Mouse (Mus musculus) megakaryocyte, embryonic 14.5 days (primary cell): Measurements from ENCODE around the gene Cdk16.

Experiments used
- FLI1 ChIP-seq: IDR thresholded peaks from 2 replicates; pipeline ENCODE4 v1.6.1; 2012; ENCODE audit warnings: low read length, inconsistent platforms, mixed read lengths
- GATA1 ChIP-seq: IDR thresholded peaks from 3 replicates; pipeline ENCODE4 v1.6.1; 2012; ENCODE audit warnings: mixed read lengths, low read length, inconsistent platforms, borderline replicate concordance

DNA sequence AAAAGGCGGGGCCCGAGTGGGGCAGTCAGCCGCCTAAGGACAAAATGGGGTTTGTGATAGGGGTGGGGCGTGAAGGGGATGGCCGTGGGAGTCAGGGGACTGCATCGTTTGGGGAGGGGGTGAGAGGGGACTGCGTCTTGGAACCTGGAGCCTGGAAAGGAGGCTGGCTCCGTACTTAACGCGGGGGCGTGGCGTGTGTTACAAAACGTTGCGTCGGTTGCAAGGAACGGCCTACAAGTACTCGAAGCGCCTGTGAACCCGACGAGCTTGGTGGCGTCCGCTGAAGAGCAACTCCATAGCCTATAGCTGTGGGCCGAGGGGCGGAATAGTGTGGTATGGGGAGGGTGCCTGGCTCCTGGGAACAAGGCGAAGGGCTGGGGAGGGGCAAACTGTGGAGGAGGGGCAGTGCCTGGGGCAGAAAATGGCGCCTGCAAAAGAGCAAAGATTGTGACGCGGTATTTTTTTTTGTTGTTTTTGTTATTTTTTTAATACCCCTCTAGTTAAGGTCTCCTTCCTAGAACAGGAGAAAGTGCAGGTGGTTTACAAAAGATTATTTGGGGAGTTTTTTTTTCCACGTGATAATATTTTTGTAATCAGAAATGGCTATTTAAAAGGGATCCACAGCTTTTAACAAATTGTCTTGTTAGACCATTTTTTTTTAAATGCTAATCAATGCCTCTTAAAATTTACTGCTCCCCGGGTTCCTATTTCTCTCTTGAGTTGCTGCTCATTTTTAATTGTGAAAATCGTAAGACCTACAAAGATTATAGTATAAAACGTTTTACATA is 16.7 kb downstream of the Cdk16 start:
- TF ChIP-seq GATA1 (no peak), FLI1 (no peak)
